Mouse (Mus musculus): ENCODE results near the gene Tub. TPM values are rescaled to one million over a fixed set of nuclear protein-coding genes. Genes with fewer than 3 reads are reported as not detected.
A peak's percentile ranks its signal among the peaks of the same experiment; 100 is the strongest.

Gene Tub
- total RNA-seq (2021), result 26.7 and 33.3 TPM in 2 replicates
- long read RNA-seq, experiment 1, full-length matches to known transcripts, result 9 of 15 reads
- long read RNA-seq, experiment 1, partial matches to known transcripts, result 2 of 15 reads
- long read RNA-seq, experiment 1, other reads (novel, unspliced or antisense), result 4 of 15 reads
- long read RNA-seq, experiment 2, full-length matches to known transcripts, result 8 of 14 reads
- long read RNA-seq, experiment 2, partial matches to known transcripts, result 3 of 14 reads
- long read RNA-seq, experiment 2, other reads (novel, unspliced or antisense), result 3 of 14 reads

DNA sequence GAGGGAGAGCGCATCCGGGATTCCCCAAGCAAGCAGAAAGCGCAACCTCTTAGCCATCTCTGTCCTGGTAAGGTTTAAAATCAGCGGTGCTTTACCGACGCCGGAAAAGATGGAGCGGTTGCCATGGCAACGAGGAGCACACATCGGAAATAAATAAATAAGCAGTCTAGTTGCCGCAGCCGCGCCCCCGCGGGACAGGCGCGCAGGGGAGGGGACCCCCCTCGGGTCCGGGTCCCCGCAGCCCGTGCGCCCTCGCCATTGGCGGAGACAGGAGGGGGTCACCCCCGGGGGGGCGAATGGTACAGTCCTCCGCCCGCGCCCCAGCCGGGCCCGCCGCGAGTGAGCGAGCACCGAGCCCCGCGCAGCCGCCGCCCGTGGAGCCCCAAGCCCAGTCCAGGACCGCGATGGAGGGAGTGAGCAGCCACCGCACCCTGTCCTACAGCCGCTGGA is at the start of gene Tub:
TSS of gene Tub (plus strand) at position 27 of the 450 bp plus-strand sequence.
- DNase-seq, result peak; percentile 50

GRCm38 (mm10) chr7:108903969-108904368 is 46.2 kb upstream of the Tub start:
- DNase-seq, result no peak

- DNase-seq, result no peak
Measured at GRCm38 (mm10) chr7:108927043-108927442, 23.1 kb upstream of the Tub start.

DNA sequence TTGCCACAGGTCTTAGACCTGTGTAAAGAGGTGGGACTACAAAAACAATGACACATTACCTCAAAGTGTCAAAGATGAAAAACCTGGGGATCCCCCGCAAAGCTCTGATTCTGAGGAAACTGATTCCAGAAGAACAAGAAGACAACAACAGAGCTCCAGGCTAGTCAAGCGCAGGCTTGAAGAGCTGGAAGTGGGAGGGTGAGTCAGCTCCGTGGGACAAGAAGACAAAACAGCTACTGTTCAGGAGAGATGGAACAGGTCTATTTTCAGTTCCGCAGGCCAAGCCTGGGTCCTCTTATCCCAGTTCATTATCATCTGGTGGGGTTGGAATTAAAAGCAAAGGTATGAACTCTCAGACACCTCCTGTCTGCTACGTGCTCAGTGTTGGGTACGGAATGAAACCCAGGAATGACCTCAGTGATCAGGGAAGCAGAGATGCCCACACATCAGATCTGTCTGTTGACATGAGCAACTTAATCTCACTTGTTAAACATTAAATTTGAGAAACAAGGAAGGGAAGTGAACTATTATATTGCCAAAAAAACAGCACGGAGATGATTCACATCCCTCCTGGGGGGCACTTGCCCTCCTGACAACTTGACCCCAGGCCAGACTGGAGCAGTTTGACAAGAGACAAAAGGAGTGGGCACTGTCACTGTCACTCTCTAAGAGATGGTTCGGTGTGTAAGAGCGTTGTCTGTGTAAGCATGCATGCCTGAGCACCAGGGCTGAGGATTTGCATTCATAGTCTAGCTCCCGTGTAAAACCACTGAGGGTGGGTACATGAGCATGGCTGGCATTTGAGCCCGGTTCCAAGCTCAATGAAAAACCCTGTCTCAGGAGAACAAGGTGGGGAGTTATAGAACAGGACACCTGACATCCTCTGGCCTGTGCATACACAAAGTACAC is 21.6 kb upstream of the Tub start:
- no peak for DNase-seq

- DNase-seq, result no peak
Measured at GRCm38 (mm10) chr7:108929726-108930393, 20.3 kb upstream of the Tub start, which contains the start of gene Nlrp10. Nlrp10 (minus strand) TSS chr7:108930178.

DNA sequence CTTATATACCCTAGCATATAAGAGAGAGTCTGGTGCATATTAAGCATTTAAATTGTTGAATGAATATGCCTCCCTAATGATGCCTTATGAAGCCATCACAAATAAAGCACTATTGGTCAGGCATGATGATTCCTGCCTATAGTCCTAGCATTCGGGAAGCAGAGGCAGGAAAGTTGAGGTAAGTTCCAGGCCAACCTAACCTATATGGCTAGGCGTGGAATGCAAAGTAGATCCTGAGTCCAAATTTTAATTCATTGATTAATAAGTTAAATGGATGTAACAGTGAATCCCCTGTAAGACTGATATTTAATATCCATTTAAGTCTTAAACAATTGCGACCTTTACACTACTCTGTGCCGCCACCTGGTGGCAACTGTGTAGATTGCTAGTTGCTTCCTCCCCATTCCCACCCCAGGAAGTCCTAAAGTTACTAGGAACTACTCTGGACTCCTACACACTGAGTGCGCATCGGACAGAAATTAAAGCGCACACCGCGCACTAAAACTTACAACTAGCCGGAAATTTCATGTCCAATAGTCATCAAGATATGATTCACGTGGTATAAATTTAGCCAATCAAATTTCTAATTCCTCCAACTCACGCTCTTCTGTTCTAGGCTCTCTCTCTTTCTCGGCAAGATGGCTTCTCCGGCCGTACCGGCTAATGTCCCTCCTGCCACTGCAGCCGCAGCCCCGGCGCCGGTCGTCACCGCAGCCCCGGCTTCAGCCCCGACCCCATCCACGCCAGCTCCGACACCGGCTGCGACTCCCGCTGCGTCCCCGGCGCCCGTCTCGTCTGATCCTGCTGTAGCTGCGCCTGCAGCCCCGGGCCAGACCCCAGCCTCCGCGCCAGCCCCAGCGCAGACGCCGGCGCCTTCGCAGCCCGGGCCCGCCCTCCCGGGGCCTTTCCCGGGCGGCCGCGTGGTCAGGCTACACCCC is 16.1 kb upstream of the Tub start, which contains the start of gene Eif3f:
TSS of gene Eif3f (plus strand) at position 624 of the 938 bp plus-strand sequence.
- DNase-seq, result peak; percentile 94

DNA sequence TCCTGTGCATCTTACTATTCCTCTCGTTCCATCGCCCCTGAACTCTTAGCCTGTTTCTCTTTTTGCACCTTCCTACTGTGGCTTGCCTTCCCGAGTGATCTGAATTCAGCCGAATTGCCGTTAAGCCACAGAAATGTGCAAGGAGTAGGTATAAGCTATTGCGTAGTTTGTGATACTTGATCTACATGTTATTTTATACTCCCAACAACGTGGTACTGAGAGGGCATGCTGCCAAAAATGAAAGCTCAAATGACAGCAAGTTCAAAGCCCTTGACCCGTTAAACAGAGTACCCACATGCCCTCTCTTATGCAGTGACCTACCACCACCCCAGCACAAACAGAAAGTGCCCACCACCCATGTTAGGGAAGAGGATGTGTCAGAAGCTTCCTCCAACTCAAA is 15.3 kb upstream of the Tub start:
- peak; percentile 40 for DNase-seq

GRCm38 (mm10) chr7:108935411-108935810 is 14.7 kb upstream of the Tub start:
- DNase-seq, result no peak

- DNase-seq, result no peak
Measured at GRCm38 (mm10) chr7:108936591-108936990, 13.5 kb upstream of the Tub start.

- DNase-seq, result no peak
Measured at GRCm38 (mm10) chr7:108941466-108941865, 8.7 kb upstream of the Tub start.

GRCm38 (mm10) chr7:108944002-108944401 is 6.1 kb upstream of the Tub start:
- DNase-seq, result peak; percentile 55

GRCm38 (mm10) chr7:108948611-108949010 is 1.5 kb upstream of the Tub start:
- DNase-seq, result no peak

- DNase-seq, result no peak
Measured at GRCm38 (mm10) chr7:108949301-108949700, 837 bp upstream of the Tub start.

DNA sequence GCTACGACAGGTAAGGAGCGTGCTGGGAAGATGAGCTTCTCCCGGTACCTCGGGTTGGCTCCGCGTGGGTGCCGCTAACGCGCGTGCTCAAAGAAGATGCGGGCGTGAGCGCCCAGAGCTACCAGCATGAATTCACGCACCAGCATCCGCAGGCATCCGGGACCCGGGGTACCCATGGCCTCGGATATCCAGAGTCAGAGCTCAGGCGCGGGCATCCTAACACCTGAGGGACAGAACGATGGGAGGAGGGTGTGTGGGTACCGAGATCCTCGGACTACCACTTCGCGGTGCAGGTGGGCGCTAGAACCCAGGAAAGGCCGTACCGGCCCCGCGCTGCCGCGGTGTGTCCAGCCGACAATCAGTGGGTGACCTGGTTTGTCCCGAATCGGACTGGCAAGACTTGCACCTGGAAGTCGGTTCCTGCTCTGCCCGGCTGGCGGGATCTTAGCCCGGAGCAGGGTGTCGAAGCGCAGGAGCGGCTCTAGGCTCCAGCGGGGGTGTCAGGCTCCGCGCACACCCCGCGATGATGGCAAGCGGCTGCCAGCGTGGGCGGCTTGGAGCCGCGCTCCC is 709 bp downstream of the Tub start:
- peak; percentile 14 for DNase-seq

DNA sequence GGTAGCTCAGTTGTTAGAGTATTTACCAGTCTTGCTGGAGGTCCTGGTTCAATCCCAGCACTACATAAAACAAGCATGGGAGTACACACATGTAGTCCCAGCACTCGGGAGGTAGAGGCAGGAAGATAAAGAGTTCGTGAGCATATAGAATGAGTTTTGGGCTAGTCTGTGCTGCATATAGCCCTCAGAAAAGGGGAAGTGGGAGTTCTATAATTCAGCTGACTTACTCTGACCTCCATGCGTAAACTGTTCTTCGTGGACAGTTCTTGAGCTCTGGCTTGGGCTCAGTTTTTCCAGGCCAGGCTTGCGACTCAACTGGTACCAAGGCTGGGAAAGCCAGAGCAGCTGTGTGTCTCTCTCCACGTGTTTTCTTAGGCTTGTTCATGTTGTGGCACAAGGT is 2.7 kb downstream of the Tub start:
- DNase-seq, result no peak

- peak; percentile 65 for DNase-seq
Measured at GRCm38 (mm10) chr7:108954185-108954584, 4.0 kb downstream of the Tub start.

DNA sequence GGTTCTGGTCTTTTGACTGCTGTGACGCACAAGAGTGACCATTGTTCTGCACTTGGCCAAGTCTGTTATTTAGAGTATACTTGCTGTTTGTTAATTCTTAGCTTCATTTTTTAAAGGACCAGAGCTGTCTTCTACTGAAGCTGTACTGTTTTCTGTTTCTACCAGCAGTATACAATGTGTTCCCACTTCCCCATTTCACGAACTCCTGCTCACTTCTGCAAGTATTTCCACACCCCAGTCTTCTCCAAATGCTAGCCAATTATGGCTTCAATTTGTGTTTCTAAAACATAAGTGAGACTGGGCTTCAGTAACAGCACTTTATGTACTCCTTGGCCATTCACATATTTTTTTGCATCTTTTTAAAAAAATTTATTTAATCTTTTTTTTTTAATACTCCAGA is 7.6 kb downstream of the Tub start:
- DNase-seq, result no peak

DNA sequence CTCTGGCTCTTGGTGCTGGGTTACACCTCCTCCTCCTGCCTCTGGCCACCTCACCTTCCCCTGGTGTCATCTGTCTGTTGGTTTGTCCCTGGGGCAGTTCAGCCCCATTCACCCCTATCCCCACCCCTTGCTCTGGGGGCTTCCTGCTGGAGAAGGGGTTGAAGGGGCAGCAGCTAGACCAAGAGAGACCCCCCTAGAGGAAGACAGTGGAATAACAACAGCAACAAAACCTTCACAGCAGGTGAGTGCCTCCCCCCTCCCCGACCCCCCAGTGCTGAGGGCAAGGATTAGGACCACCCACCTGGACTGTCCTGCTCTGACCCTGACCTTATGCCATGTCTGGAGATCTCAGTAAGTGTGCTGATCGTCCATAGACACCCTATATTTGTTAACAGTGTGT is 15.8 kb downstream of the Tub start:
- no peak for DNase-seq

DNA sequence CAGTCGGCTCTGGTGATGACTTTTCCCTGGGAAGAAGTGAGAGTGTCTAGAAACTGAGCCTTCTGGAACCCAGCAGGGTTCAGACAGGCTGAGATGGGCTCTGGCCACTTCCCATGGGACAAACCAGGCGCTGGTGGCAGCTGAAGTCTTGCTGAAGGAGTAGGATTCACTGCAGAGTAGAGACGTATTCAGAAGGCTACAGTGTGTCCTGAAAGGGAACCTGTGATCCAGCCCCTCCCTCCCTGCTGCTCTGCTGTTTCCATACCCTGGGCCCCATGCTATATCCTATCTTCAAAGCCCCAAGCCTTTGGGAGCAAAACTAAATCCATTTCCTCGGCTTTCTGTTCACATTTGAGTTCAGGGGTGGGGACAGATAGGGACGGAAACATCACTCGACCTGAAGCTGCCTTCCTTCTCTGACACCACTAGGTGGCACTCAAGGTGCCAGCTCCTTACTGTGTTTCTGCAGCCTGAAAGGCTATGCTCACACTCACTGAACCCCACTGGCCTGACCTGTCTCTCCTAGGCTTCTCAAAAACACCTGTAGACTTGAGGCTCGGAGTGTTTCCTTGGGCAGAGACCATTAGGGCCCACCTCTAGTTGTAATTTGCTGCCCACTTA is 16.7 kb downstream of the Tub start:
- peak; percentile 76 for DNase-seq

GRCm38 (mm10) chr7:108968201-108968600 is 18.1 kb downstream of the Tub start:
- DNase-seq, result peak; percentile 50

GRCm38 (mm10) chr7:108972273-108972672 is 22.1 kb downstream of the Tub start:
- DNase-seq, result peak; percentile 70

Data from adrenal gland, postnatal 14 days (tissue).